Mouse (Mus musculus) E14TG2a.4 (cell line): ENCODE measurements around the gene Sergef.

Experiments
- CTCF ChIP-seq: conservative IDR thresholded peaks from 2 replicates; pipeline ENCODE4 v1.5.1; 2014; ENCODE audit warnings: low read length
- NANOG ChIP-seq: IDR thresholded peaks from 2 replicates; pipeline ENCODE4 v1.6.1; 2014; ENCODE audit warnings: borderline replicate concordance, low read length, mixed read lengths

- TF ChIP-seq CTCF (no peak), NANOG (no peak)
These were observed 226.8 kb downstream of the Sergef start for GRCm38 (mm10) chr7:46412823-46413222.
